Mouse (Mus musculus) erythroblast, embryonic 14.5 days (primary cell): ENCODE results near the gene Slc7a11.

Experiments used
- GATA1 ChIP-seq: IDR thresholded peaks from 2 replicates; pipeline ENCODE4 v1.6.1; 2012; ENCODE audit warnings: low read length, inconsistent platforms, mixed read lengths
- TAL1 ChIP-seq: IDR thresholded peaks from 3 replicates; pipeline ENCODE4 v1.6.1; 2012; ENCODE audit warnings: low read length, inconsistent platforms, mixed read lengths

GRCm38 (mm10) chr3:49867951-49868584 lies 575.3 kb downstream of the Slc7a11 start:
- TF ChIP-seq GATA1 (no peak), TAL1 (no peak)
